Mouse (Mus musculus): ENCODE measurements around the gene Myo18a. TPM values are rescaled to one million over a fixed set of nuclear protein-coding genes. Genes with fewer than 3 reads are reported as not detected.

Gene Myo18a
- polyA plus RNA-seq, 1 experiment from 2014 or later: 21.1 TPM

- no peak overlapping the region for H3K4me3 ChIP-seq (ENCODE audit: low read depth, low read length)
- no peak overlapping the region for H3K27ac ChIP-seq (ENCODE audit: low read depth)
- H3K9me3 ChIP-seq (ENCODE audit: control insufficient read depth, low read length): no peaks in the 10 kb centered on the region
- DNase-seq (ENCODE audit: low spot score) (no peak), ATAC-seq (replicated peaks; ENCODE audit: low FRiP score, low TSS enrichment, low read depth) (no peak)
- no peaks in the 10 kb centered on the region for H3K4me1 ChIP-seq (replicated peaks; ENCODE audit: control insufficient read depth, insufficient read depth, low read length)
- no peak overlapping the region for H3K9ac ChIP-seq (ENCODE audit: low read length)
- H3K27me3 ChIP-seq (replicated peaks; ENCODE audit: control insufficient read depth, insufficient read depth, low read length): no peaks in the 10 kb centered on the region
- H3K36me3 ChIP-seq (ENCODE audit: control insufficient read depth, insufficient read depth, low read length): peaks cover 58% of the 10 kb centered on the region
- no peak overlapping the region for H3K4me2 ChIP-seq (ENCODE audit: low read length)
- WGBS: 85% methylated on average over 21 of the region's 21 CpGs
Measured at GRCm38 (mm10) chr11:77843068-77843905, 80.2 kb downstream of the Myo18a start.

GRCm38 (mm10) chr11:77843906-77844200, 80.8 kb downstream of the Myo18a start:
- Histone ChIP-seq H3K27me3 (replicated peaks; ENCODE audit: control insufficient read depth, insufficient read depth, low read length) (no peaks in the 10 kb centered on the region), H3K36me3 (ENCODE audit: control insufficient read depth, insufficient read depth, low read length) (peaks cover 59% of the 10 kb centered on the region), H3K4me1 (replicated peaks; ENCODE audit: control insufficient read depth, insufficient read depth, low read length) (no peaks in the 10 kb centered on the region), H3K9ac (ENCODE audit: low read length) (no peak overlapping the region), H3K27ac (ENCODE audit: low read depth) (no peak overlapping the region), H3K9me3 (ENCODE audit: control insufficient read depth, low read length) (no peaks in the 10 kb centered on the region), H3K4me2 (ENCODE audit: low read length) (no peak overlapping the region), H3K4me3 (ENCODE audit: low read depth, low read length) (no peak overlapping the region)
- no peak for ATAC-seq (replicated peaks; ENCODE audit: low FRiP score, low TSS enrichment, low read depth)
- 66% methylated on average over 4 of the region's 4 CpGs for WGBS
- no peak for DNase-seq (ENCODE audit: low spot score)

GRCm38 (mm10) chr11:77847599-77848128, 84.6 kb downstream of the Myo18a start:
- Histone ChIP-seq H3K4me3 (ENCODE audit: low read depth, low read length) (no peak overlapping the region), H3K27ac (ENCODE audit: low read depth) (no peak overlapping the region), H3K9me3 (ENCODE audit: control insufficient read depth, low read length) (no peaks in the 10 kb centered on the region), H3K36me3 (ENCODE audit: control insufficient read depth, insufficient read depth, low read length) (peaks cover 53% of the 10 kb centered on the region), H3K4me2 (ENCODE audit: low read length) (no peak overlapping the region), H3K4me1 (replicated peaks; ENCODE audit: control insufficient read depth, insufficient read depth, low read length) (peaks cover 4% of the 10 kb centered on the region; the same call in 1 of the 2 replicates), H3K27me3 (replicated peaks; ENCODE audit: control insufficient read depth, insufficient read depth, low read length) (no peaks in the 10 kb centered on the region), H3K9ac (ENCODE audit: low read length) (no peak overlapping the region)
- DNase-seq (ENCODE audit: low spot score): no peak
- no peak; the same call in 1 of the 2 replicates for ATAC-seq (replicated peaks; ENCODE audit: low FRiP score, low TSS enrichment, low read depth)
- 44% methylated on average over 9 of the region's 9 CpGs for WGBS

GRCm38 (mm10) chr11:77848131-77848530, 85.1 kb downstream of the Myo18a start:
- no peak overlapping the region for H3K9ac ChIP-seq (ENCODE audit: low read length)
- H3K4me1 ChIP-seq (replicated peaks; ENCODE audit: control insufficient read depth, insufficient read depth, low read length): peaks cover 4% of the 10 kb centered on the region; the same call in 1 of the 2 replicates
- H3K27ac ChIP-seq (ENCODE audit: low read depth): no peak overlapping the region
- H3K4me2 ChIP-seq (ENCODE audit: low read length): no peak overlapping the region
- no peaks in the 10 kb centered on the region for H3K27me3 ChIP-seq (replicated peaks; ENCODE audit: control insufficient read depth, insufficient read depth, low read length)
- ATAC-seq (replicated peaks; ENCODE audit: low FRiP score, low TSS enrichment, low read depth) (no peak), DNase-seq (ENCODE audit: low spot score) (no peak)
- 17% methylated on average over 5 of the region's 5 CpGs for WGBS
- no peak overlapping the region for H3K4me3 ChIP-seq (ENCODE audit: low read depth, low read length)
- no peaks in the 10 kb centered on the region for H3K9me3 ChIP-seq (ENCODE audit: control insufficient read depth, low read length)
- peaks cover 53% of the 10 kb centered on the region for H3K36me3 ChIP-seq (ENCODE audit: control insufficient read depth, insufficient read depth, low read length)

GRCm38 (mm10) chr11:77849151-77849550, 86.1 kb downstream of the Myo18a start:
- H3K4me1 ChIP-seq (replicated peaks; ENCODE audit: control insufficient read depth, insufficient read depth, low read length): peaks cover 4% of the 10 kb centered on the region; the same call in 1 of the 2 replicates
- H3K36me3 ChIP-seq (ENCODE audit: control insufficient read depth, insufficient read depth, low read length): peaks cover 50% of the 10 kb centered on the region
- H3K27ac ChIP-seq (ENCODE audit: low read depth): no peak overlapping the region
- H3K27me3 ChIP-seq (replicated peaks; ENCODE audit: control insufficient read depth, insufficient read depth, low read length): no peaks in the 10 kb centered on the region
- no peaks in the 10 kb centered on the region for H3K9me3 ChIP-seq (ENCODE audit: control insufficient read depth, low read length)
- no peak overlapping the region for H3K4me2 ChIP-seq (ENCODE audit: low read length)
- DNase-seq (ENCODE audit: low spot score): no peak
- no peak for ATAC-seq (replicated peaks; ENCODE audit: low FRiP score, low TSS enrichment, low read depth)
- WGBS: 79% methylated on average over 7 of the region's 7 CpGs
- H3K9ac ChIP-seq (ENCODE audit: low read length): no peak overlapping the region
- no peak overlapping the region for H3K4me3 ChIP-seq (ENCODE audit: low read depth, low read length)

GRCm38 (mm10) chr11:77850401-77851244, 87.6 kb downstream of the Myo18a start:
- DNase-seq (ENCODE audit: low spot score) (no peak), ATAC-seq (replicated peaks; ENCODE audit: low FRiP score, low TSS enrichment, low read depth) (no peak)
- Histone ChIP-seq H3K9ac (ENCODE audit: low read length) (no peak overlapping the region), H3K9me3 (ENCODE audit: control insufficient read depth, low read length) (no peaks in the 10 kb centered on the region), H3K27ac (ENCODE audit: low read depth) (peak overlapping the region; percentile 38), H3K4me1 (replicated peaks; ENCODE audit: control insufficient read depth, insufficient read depth, low read length) (peaks cover 12% of the 10 kb centered on the region; the same call in 1 of the 2 replicates), H3K4me3 (ENCODE audit: low read depth, low read length) (no peak overlapping the region), H3K27me3 (replicated peaks; ENCODE audit: control insufficient read depth, insufficient read depth, low read length) (no peaks in the 10 kb centered on the region), H3K4me2 (ENCODE audit: low read length) (peak overlapping the region; percentile 15; the same call in 1 of the 2 replicates), H3K36me3 (ENCODE audit: control insufficient read depth, insufficient read depth, low read length) (peaks cover 41% of the 10 kb centered on the region)
- WGBS: 43% methylated on average over 23 of the region's 24 CpGs

DNA sequence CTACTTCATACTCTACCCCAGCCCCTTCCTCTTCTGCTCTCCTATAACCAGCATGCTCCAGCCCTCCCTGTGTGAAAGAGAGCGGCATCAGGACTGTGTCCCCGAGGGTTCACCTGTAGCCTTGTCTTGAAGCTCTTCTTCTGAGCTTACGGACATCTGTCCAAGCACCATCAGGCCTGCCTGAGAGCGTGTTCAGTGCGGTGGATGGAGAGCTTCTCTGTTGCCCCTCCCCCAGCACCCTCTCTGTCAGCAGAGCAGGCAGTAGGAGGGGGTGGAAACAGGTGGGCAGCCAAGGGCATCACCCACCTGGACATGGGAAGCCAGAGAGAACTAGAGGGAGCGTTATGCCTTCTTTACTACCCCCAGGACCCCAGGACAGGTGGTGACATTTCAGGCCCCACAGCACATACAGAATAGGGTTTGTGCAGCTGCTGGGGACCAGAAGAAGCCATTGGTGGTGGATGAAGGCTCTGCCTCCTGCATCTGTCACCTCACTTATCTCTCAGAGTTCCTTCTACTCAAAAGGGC, 88.5 kb downstream of the Myo18a start:
- 74% methylated on average over 6 of the region's 6 CpGs for WGBS
- H3K4me1 ChIP-seq (replicated peaks; ENCODE audit: control insufficient read depth, insufficient read depth, low read length): peaks cover 14% of the 10 kb centered on the region; the same call in 1 of the 2 replicates
- no peak overlapping the region for H3K4me3 ChIP-seq (ENCODE audit: low read depth, low read length)
- no peaks in the 10 kb centered on the region for H3K9me3 ChIP-seq (ENCODE audit: control insufficient read depth, low read length)
- H3K27ac ChIP-seq (ENCODE audit: low read depth): no peak overlapping the region
- no peak overlapping the region for H3K4me2 ChIP-seq (ENCODE audit: low read length)
- ATAC-seq (replicated peaks; ENCODE audit: low FRiP score, low TSS enrichment, low read depth) (no peak), DNase-seq (ENCODE audit: low spot score) (no peak)
- peaks cover 32% of the 10 kb centered on the region for H3K36me3 ChIP-seq (ENCODE audit: control insufficient read depth, insufficient read depth, low read length)
- no peak overlapping the region for H3K9ac ChIP-seq (ENCODE audit: low read length)
- no peaks in the 10 kb centered on the region for H3K27me3 ChIP-seq (replicated peaks; ENCODE audit: control insufficient read depth, insufficient read depth, low read length)

GRCm38 (mm10) chr11:77852195-77852594, 89.1 kb downstream of the Myo18a start:
- Histone ChIP-seq H3K9me3 (ENCODE audit: control insufficient read depth, low read length) (no peaks in the 10 kb centered on the region), H3K27me3 (replicated peaks; ENCODE audit: control insufficient read depth, insufficient read depth, low read length) (no peaks in the 10 kb centered on the region), H3K36me3 (ENCODE audit: control insufficient read depth, insufficient read depth, low read length) (peaks cover 25% of the 10 kb centered on the region), H3K4me1 (replicated peaks; ENCODE audit: control insufficient read depth, insufficient read depth, low read length) (peaks cover 14% of the 10 kb centered on the region; the same call in 1 of the 2 replicates), H3K4me3 (ENCODE audit: low read depth, low read length) (no peak overlapping the region), H3K9ac (ENCODE audit: low read length) (no peak overlapping the region), H3K4me2 (ENCODE audit: low read length) (no peak overlapping the region), H3K27ac (ENCODE audit: low read depth) (no peak overlapping the region)
- no peak for ATAC-seq (replicated peaks; ENCODE audit: low FRiP score, low TSS enrichment, low read depth)
- DNase-seq (ENCODE audit: low spot score): no peak
- WGBS: 42% methylated on average over 3 of the region's 3 CpGs

All from intestine, embryonic 14.5 days (tissue).